Mouse (Mus musculus): ENCODE measurements around the gene Mum1l1.
A peak's percentile ranks its signal among the peaks of the same experiment; 100 is the strongest.
"Not testable (repeated sequence)": the region's sequence is repeated elsewhere in the genome, so short reads cannot be mapped to it uniquely, and the experiment has no call there.

Mum1l1 gene

GRCm38 (mm10) chrX:139209829-139210225 lies at the start of gene Mum1l1:
TSS of gene Mum1l1 (plus strand) at chrX:139210042.
- peak; percentile 25 for DNase-seq (ENCODE audit: low read depth, low spot score)

- DNase-seq (ENCODE audit: low read depth, low spot score): no peak
These were observed 30.9 kb upstream of the Mum1l1 start, which contains the start of gene 4933428M09Rik for GRCm38 (mm10) chrX:139178928-139179327. TSS of gene 4933428M09Rik (plus strand) at chrX:139179228.

- DNase-seq (ENCODE audit: low read depth, low spot score): not testable (repeated sequence)
These were observed 18.3 kb upstream of the Mum1l1 start for GRCm38 (mm10) chrX:139191506-139191905.

GRCm38 (mm10) chrX:139194572-139195279 lies 15.1 kb upstream of the Mum1l1 start:
- DNase-seq (ENCODE audit: low read depth, low spot score): no peak

- DNase-seq (ENCODE audit: low read depth, low spot score): not testable (repeated sequence)
These were observed 532 bp upstream of the Mum1l1 start for GRCm38 (mm10) chrX:139209191-139209828.

- no peak for DNase-seq (ENCODE audit: low read depth, low spot score)
These were observed 4.9 kb downstream of the Mum1l1 start for GRCm38 (mm10) chrX:139214765-139215164.

GRCm38 (mm10) chrX:139216409-139216808 lies 6.6 kb downstream of the Mum1l1 start:
- DNase-seq (ENCODE audit: low read depth, low spot score): no peak

- DNase-seq (ENCODE audit: low read depth, low spot score): peak; percentile 17
These were observed 7.2 kb downstream of the Mum1l1 start for GRCm38 (mm10) chrX:139216991-139217593.

- no peak for DNase-seq (ENCODE audit: low read depth, low spot score)
These were observed 7.9 kb downstream of the Mum1l1 start for GRCm38 (mm10) chrX:139217776-139218175.

- no peak for DNase-seq (ENCODE audit: low read depth, low spot score)
These were observed 9.2 kb downstream of the Mum1l1 start for GRCm38 (mm10) chrX:139219017-139219416.

- no peak for DNase-seq (ENCODE audit: low read depth, low spot score)
These were observed 11.0 kb downstream of the Mum1l1 start for GRCm38 (mm10) chrX:139220830-139221229.

- no peak for DNase-seq (ENCODE audit: low read depth, low spot score)
These were observed 12.1 kb downstream of the Mum1l1 start for GRCm38 (mm10) chrX:139221893-139222292.

GRCm38 (mm10) chrX:139231143-139231542 lies 21.3 kb downstream of the Mum1l1 start:
- no peak for DNase-seq (ENCODE audit: low read depth, low spot score)

- no peak for DNase-seq (ENCODE audit: low read depth, low spot score)
These were observed 37.5 kb downstream of the Mum1l1 start for GRCm38 (mm10) chrX:139247294-139247693.

GRCm38 (mm10) chrX:139257072-139257471 lies 47.2 kb downstream of the Mum1l1 start:
- DNase-seq (ENCODE audit: low read depth, low spot score): no peak

- DNase-seq (ENCODE audit: low read depth, low spot score): no peak
These were observed 72.1 kb downstream of the Mum1l1 start for GRCm38 (mm10) chrX:139281966-139282365.
